ENCODE assay signal across 8 mouse cellular contexts in the genomic region with DNA sequence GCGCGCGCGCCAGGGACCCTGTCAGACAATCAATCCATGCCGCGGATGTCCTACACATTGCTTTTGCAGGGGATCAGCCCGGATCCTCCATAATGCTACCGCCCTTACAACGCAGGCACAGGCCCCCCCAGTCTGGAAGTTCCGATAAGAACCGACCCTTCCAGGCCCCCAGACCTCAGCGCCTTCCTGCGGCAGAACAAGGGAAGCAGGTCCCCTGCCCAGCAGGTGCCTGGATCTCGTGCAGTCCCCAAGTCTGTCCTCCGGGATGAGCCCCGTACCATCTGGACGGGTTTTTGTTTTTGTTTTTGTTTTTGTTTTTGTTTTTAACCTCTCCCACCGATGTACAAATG. TPM values are rescaled to one million over a fixed set of nuclear protein-coding genes. Genes with fewer than 3 reads are reported as not detected.
DNase-seq lines count a peak whose midpoint lies in the region; ATAC-seq and TF ChIP-seq lines count a peak whose summit lies in the region.

No protein-coding gene starts in this region.

- H3K4me3 ChIP-seq in layer of hippocampus, adult 2 months: peak overlapping the region; percentile 66
- H3K4me3 ChIP-seq in embryonic facial prominence, embryonic 13.5 days: peak overlapping the region; percentile 65
- peak overlapping the region; percentile 87 for H3K4me3 ChIP-seq in hindbrain, embryonic 16.5 days (ENCODE audit: low read length)
- H3K4me3 ChIP-seq in midbrain, postnatal 0 days (ENCODE audit: low read depth, low read length): peak overlapping the region; percentile 81

- DNase-seq in layer of hippocampus, adult 2 months (ENCODE audit: low spot score in 2 of 2): no peak
- DNase-seq in layer of hippocampus, postnatal 14 days (ENCODE audit: low spot score in 2 of 2): no peak
- no peak for DNase-seq in midbrain, postnatal 0 days (ENCODE audit: low spot score)
- DNase-seq in layer of hippocampus, adult 8-10 months (ENCODE audit: low spot score in 2 of 2): no peak
- no peak for DNase-seq in adrenal gland, adult 8-10 months
- no peak for DNase-seq in adrenal gland, adult 18-20 months (ENCODE audit: low spot score in 2 of 2)

- H3K4me2 ChIP-seq in embryonic facial prominence, embryonic 13.5 days: peak overlapping the region; percentile 94
- H3K4me2 ChIP-seq in hindbrain, embryonic 16.5 days (ENCODE audit: low read length): peak overlapping the region; percentile 98
- H3K4me2 ChIP-seq in midbrain, postnatal 0 days (ENCODE audit: low read depth, low read length, poor library complexity, severe bottlenecking): peak overlapping the region; percentile 91

- 0 out of 2 replicates have a peak, but pooled peaks have one; percentile 8 for TF ChIP-seq CTCF in layer of hippocampus, adult 2 months (conservative IDR thresholded peaks at IDR 0.05)
- TF ChIP-seq CTCF in midbrain, postnatal 0 days (IDR thresholded peaks at IDR 0.05): no peak

- no peaks in the 10 kb centered on the region for H3K9me3 ChIP-seq in embryonic facial prominence, embryonic 13.5 days
- no peaks in the 10 kb centered on the region for H3K9me3 ChIP-seq in hindbrain, embryonic 16.5 days (ENCODE audit: control insufficient read depth, low read length)
- no peaks in the 10 kb centered on the region for H3K9me3 ChIP-seq in midbrain, postnatal 0 days (ENCODE audit: low read length)

- peak overlapping the region; percentile 69 for H3K9ac ChIP-seq in embryonic facial prominence, embryonic 13.5 days
- peak overlapping the region; percentile 72 for H3K9ac ChIP-seq in hindbrain, embryonic 16.5 days (ENCODE audit: low read depth, low read length)
- peak overlapping the region; percentile 72 for H3K9ac ChIP-seq in midbrain, postnatal 0 days (replicated peaks; ENCODE audit: low read length, poor library complexity, severe bottlenecking)

- peaks cover 97% of the 10 kb centered on the region for H3K27me3 ChIP-seq in embryonic facial prominence, embryonic 13.5 days
- no peaks in the 10 kb centered on the region for H3K27me3 ChIP-seq in hindbrain, embryonic 16.5 days (replicated peaks; ENCODE audit: control insufficient read depth, insufficient read depth, low read length)
- H3K27me3 ChIP-seq in midbrain, postnatal 0 days (ENCODE audit: insufficient read depth, low read length): 0 out of 2 replicates have a peak, but pooled peaks cover 5% of the 10 kb centered on the region

- no peaks in the 10 kb centered on the region for H3K36me3 ChIP-seq in embryonic facial prominence, embryonic 13.5 days
- no peaks in the 10 kb centered on the region for H3K36me3 ChIP-seq in hindbrain, embryonic 16.5 days (ENCODE audit: control insufficient read depth, insufficient read depth, low read length)
- H3K36me3 ChIP-seq in midbrain, postnatal 0 days (ENCODE audit: insufficient read depth, low read length): no peaks in the 10 kb centered on the region

- WGBS in embryonic facial prominence, embryonic 13.5 days: 0% methylated on average over 18 of the region's 18 CpGs
- under 1% methylated on average over 18 of the region's 18 CpGs for WGBS in hindbrain, embryonic 16.5 days
- WGBS in midbrain, postnatal 0 days: under 1% methylated on average over 18 of the region's 18 CpGs

- peak; percentile 48; the same call in 1 of the 2 replicates for ATAC-seq in embryonic facial prominence, embryonic 13.5 days (ENCODE audit: insufficient number of reproducible peaks, insufficient read depth, low FRiP score, low TSS enrichment, low read depth)
- ATAC-seq in hindbrain, embryonic 16.5 days: no peak; the same call in 1 of the 2 replicates
- ATAC-seq in midbrain, postnatal 0 days (ENCODE audit: low FRiP score): no peak

- H3K27ac ChIP-seq in layer of hippocampus, adult 2 months: peak overlapping the region; percentile 64
- no peak overlapping the region for H3K27ac ChIP-seq in embryonic facial prominence, embryonic 13.5 days
- 0 out of 2 replicates have a peak overlapping the region, but pooled peaks have one; percentile 1 for H3K27ac ChIP-seq in hindbrain, embryonic 16.5 days (ENCODE audit: low read depth, low read length)
- H3K27ac ChIP-seq in midbrain, postnatal 0 days (ENCODE audit: low read depth, low read length): no peak overlapping the region; the same call in 1 of the 2 replicates

- H3K4me1 ChIP-seq in embryonic facial prominence, embryonic 13.5 days: peaks cover 31% of the 10 kb centered on the region
- H3K4me1 ChIP-seq in hindbrain, embryonic 16.5 days (ENCODE audit: control insufficient read depth, insufficient read depth, low read depth, low read length): peaks cover 38% of the 10 kb centered on the region
- H3K4me1 ChIP-seq in midbrain, postnatal 0 days (ENCODE audit: insufficient read depth, low read length): peaks cover 7% of the 10 kb centered on the region

RNA-seq across cellular contexts. Expression of gene Podxl, which starts 0.4 kb away (rescaled TPM):
- total RNA-seq in layer of hippocampus, adult 2 months (2021): 10 to 100 TPM; 16.8 to 18.9 TPM
- total RNA-seq in layer of hippocampus, postnatal 14 days (2021): 10 to 100 TPM; 16.4 to 18.9 TPM
- polyA plus RNA-seq in embryonic facial prominence, embryonic 13.5 days (2015; fragmentation: Nextera tagmentation; extraction: Ambion mirVana): 7.5 and 8.9 TPM in 2 replicates
- 8.3 and 11.3 TPM in 2 replicates for polyA plus RNA-seq in hindbrain, embryonic 16.5 days (2015; fragmentation: Nextera tagmentation; extraction: Ambion mirVana)
- 15.1 and 16.3 TPM in 2 replicates for total RNA-seq in midbrain, postnatal 0 days (2014; rRNA removed)
- 5.7 and 6.0 TPM in 2 replicates for polyA plus RNA-seq in midbrain, postnatal 0 days (2015; fragmentation: Nextera tagmentation; extraction: Ambion mirVana)
- total RNA-seq in layer of hippocampus, adult 8-10 months (2022): 10 to 100 TPM; 17.8 to 20.8 (median 18.8) TPM
- total RNA-seq in adrenal gland, adult 8-10 months (2022): 10 to 100 TPM; 37.3 to 73.1 (median 61.3) TPM
- 10 to 100 TPM; 45.0 to 50.0 TPM for total RNA-seq in adrenal gland, adult 18-20 months (2021)

Comparison
In these comparisons a context has a peak if more than half of its experiments do, and no peak if none do; other contexts are left out.
1. H3K27ac ChIP-seq: peak in layer of hippocampus, adult 2 months (single experiment) and hindbrain, embryonic 16.5 days (single experiment); none in embryonic facial prominence, embryonic 13.5 days (single experiment) and midbrain, postnatal 0 days (single experiment).
2. Peak in every context shown above with its lines, with median percentiles within 50 percentile points of each other: H3K4me3 ChIP-seq, H3K4me2 ChIP-seq and H3K9ac ChIP-seq.